26 mouse cellular contexts compared by ENCODE assay signal in the genomic region with DNA sequence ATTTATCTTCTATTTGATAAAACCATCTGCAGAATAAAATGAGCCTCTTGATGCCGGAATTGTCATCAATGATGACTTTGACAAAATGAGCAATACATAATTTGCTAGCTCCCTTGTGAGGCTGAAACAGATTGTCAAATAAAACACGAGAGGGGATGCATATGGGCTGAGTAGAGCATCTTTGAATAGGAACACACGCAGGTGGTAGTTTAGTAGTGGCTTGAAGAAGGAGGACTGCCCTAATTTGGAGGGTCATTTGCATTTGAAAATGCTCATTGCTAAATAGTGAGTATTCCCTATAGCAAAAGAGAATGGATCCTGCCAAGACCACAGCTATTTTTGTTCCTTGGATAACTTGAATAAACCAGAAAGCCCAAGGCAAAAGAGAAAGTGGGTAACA.
"Had no signal": no experiment of that assay in that cellular context is flagged by ENCODE, and none has a peak within 500 bp of the region (broad histone marks: within the 10 kb centered on the region; RNA-seq: fewer than 3 reads in every experiment).

No protein-coding gene starts in this region.

- H3K27me3 ChIP-seq: heart, embryonic 12.5 days; hindbrain, embryonic 12.5 days; intestine, embryonic 15.5 days; limb, embryonic 13.5 days; limb, embryonic 15.5 days; liver, embryonic 12.5 days had no signal

- H3K4me2 ChIP-seq: heart, embryonic 12.5 days; hindbrain, embryonic 12.5 days; hindbrain, embryonic 14.5 days; intestine, embryonic 15.5 days; limb, embryonic 13.5 days; limb, embryonic 15.5 days; liver, embryonic 12.5 days had no signal

- DNase-seq: gastrocnemius, postnatal 10 days; gastrocnemius, postnatal 25 days; heart, adult 18-20 months; heart, postnatal 10 days; heart, postnatal 4 days; kidney, adult 18-20 months; kidney, adult 8-10 months; kidney, postnatal 10 days; kidney, postnatal 25 days; kidney, postnatal 4 days; left cerebral cortex, postnatal 4 days had no signal

- H3K9me3 ChIP-seq: heart, embryonic 10.5 days; heart, embryonic 12.5 days; hindbrain, embryonic 10.5 days; hindbrain, embryonic 12.5 days; intestine, embryonic 15.5 days; limb, embryonic 13.5 days; limb, embryonic 15.5 days; liver, embryonic 12.5 days had no signal

- ATAC-seq: hindbrain, embryonic 16.5 days; inflammation-experienced regulatory T-cells, adult 6 months; intestine, embryonic 15.5 days; intestine, postnatal 0 days; liver, embryonic 12.5 days had no signal

- H3K9ac ChIP-seq: heart, embryonic 12.5 days; hindbrain, embryonic 12.5 days; hindbrain, embryonic 14.5 days; intestine, embryonic 15.5 days; limb, embryonic 13.5 days; limb, embryonic 15.5 days; liver, embryonic 12.5 days; liver, embryonic 14.5 days had no signal

- H3K27ac ChIP-seq: heart, embryonic 10.5 days; hindbrain, embryonic 10.5 days; hindbrain, embryonic 12.5 days; hindbrain, embryonic 14.5 days; intestine, embryonic 15.5 days; layer of hippocampus, adult 2 months; left cerebral cortex, adult 2 months; limb, embryonic 13.5 days; limb, embryonic 15.5 days; liver, embryonic 12.5 days; liver, embryonic 14.5 days had no signal

- H3K4me3 ChIP-seq: heart, embryonic 10.5 days; heart, embryonic 12.5 days; hindbrain, embryonic 10.5 days; hindbrain, embryonic 12.5 days; intestine, embryonic 15.5 days; layer of hippocampus, adult 2 months; left cerebral cortex, adult 2 months; limb, embryonic 13.5 days; limb, embryonic 15.5 days; liver, embryonic 12.5 days had no signal

- H3K4me1 ChIP-seq: heart, embryonic 10.5 days; hindbrain, embryonic 10.5 days; hindbrain, embryonic 12.5 days; intestine, embryonic 15.5 days; limb, embryonic 13.5 days; limb, embryonic 15.5 days; liver, embryonic 12.5 days had no signal

- H3K36me3 ChIP-seq: heart, embryonic 10.5 days; heart, embryonic 12.5 days; hindbrain, embryonic 10.5 days; hindbrain, embryonic 12.5 days; intestine, embryonic 15.5 days; limb, embryonic 13.5 days; limb, embryonic 15.5 days; liver, embryonic 12.5 days had no signal
